Mouse (Mus musculus) G1E (cell line): ENCODE data around the gene Spon1. TPM values are rescaled to one million over a fixed set of nuclear protein-coding genes. Genes with fewer than 3 reads are reported as not detected.

Experiments
- ATAC-seq: 2 replicates; pipeline ENCODE4 v1.8.0; 2016; ENCODE audit warnings: mild to moderate bottlenecking; ENCODE audit not compliant: insufficient number of reproducible peaks, poor library complexity, low FRiP score, severe bottlenecking; ENCODE audit errors: extremely low read depth
- DNase-seq: peaks from one replicate; pipeline ENCODE4 v3.0.0; 2012; ENCODE audit warnings: low spot score
- H3K27me3 ChIP-seq: 2 replicates; pipeline ENCODE4 v1.6.1; 2012; ENCODE audit warnings: mild to moderate bottlenecking, low read length, inconsistent platforms; ENCODE audit not compliant: insufficient read depth
- H3K36me3 ChIP-seq: replicated peaks from 2 replicates; pipeline ENCODE3; 2012; ENCODE audit warnings: mild to moderate bottlenecking, inconsistent platforms
- H3K4me1 ChIP-seq: 2 replicates; pipeline ENCODE4 v1.6.1; 2012; ENCODE audit warnings: low read depth, low read length, inconsistent platforms, mixed read lengths; ENCODE audit not compliant: insufficient read depth
- H3K4me3 ChIP-seq: 2 replicates; pipeline ENCODE4 v1.5.1; 2012; ENCODE audit warnings: low read depth, mild to moderate bottlenecking, inconsistent platforms, low read length, moderate library complexity, mixed read lengths
- H3K9me3 ChIP-seq: replicated peaks from 2 replicates; pipeline ENCODE4 v1.6.1; 2012; ENCODE audit warnings: inconsistent platforms
- CTCF ChIP-seq: IDR thresholded peaks from 2 replicates; pipeline ENCODE4 v1.5.1; 2012; ENCODE audit warnings: low read depth, low read length, inconsistent platforms, mixed read lengths
- GATA1 ChIP-seq: IDR thresholded peaks from 2 replicates; pipeline ENCODE4 v1.6.1; 2012; ENCODE audit warnings: borderline replicate concordance, low read length, inconsistent platforms, mixed read lengths
- GATA2 ChIP-seq: IDR thresholded peaks from 2 replicates; pipeline ENCODE4 v1.6.1; 2012; ENCODE audit warnings: low read depth, low read length, inconsistent platforms, borderline replicate concordance
- POLR2AphosphoS5 ChIP-seq: IDR thresholded peaks from 2 replicates; pipeline ENCODE4 v1.6.1; 2012; ENCODE audit warnings: low read depth, low read length, inconsistent platforms; ENCODE audit not compliant: insufficient replicate concordance
- TAL1 ChIP-seq: conservative IDR thresholded peaks from 2 replicates; pipeline ENCODE4 v1.6.1; 2012; ENCODE audit warnings: low read depth, low read length, inconsistent platforms, mixed read lengths
- polyA plus RNA-seq: library from polyadenylated mRNA; stranded (reverse); fragments of >175 nt; gene quantifications from 2 replicates; pipeline ENCODE4 v1.2.3, GENCODE M21; 2012
- total RNA-seq, 2 experiments: library from RNA; stranded (forward) in 1 of 2; stranded (reverse) in 1 of 2; fragments of 200-1000 nt in 1 of 2; fragments of >200 nt in 1 of 2; fragmentation: Nextera tagmentation in 1 of 2; gene quantifications; 2 replicates each; pipeline ENCODE4 v1.2.3; 2014 to 2017

The Spon1 gene
- total and polyA plus RNA-seq, 3 experiments = 0.05 TPM; not detected in 2

- DNase-seq (no peak), ATAC-seq (no peak)
- TF ChIP-seq GATA1 (no peak), GATA2 (no peak), CTCF (no peak), POLR2AphosphoS5 (no peak), TAL1 (no peak)
- Histone ChIP-seq H3K36me3 (no peaks in the 10 kb centered on the region), H3K27me3 (peaks cover 5% of the 10 kb centered on the region; the same call in 1 of the 2 replicates), H3K4me3 (no peak overlapping the region), H3K9me3 (no peaks in the 10 kb centered on the region), H3K4me1 (no peaks in the 10 kb centered on the region)
These were observed 323.1 kb downstream of the Spon1 start for GRCm38 (mm10) chr7:114088918-114089317.

- H3K36me3 ChIP-seq = no peaks in the 10 kb centered on the region
- no peaks in the 10 kb centered on the region for H3K4me1 ChIP-seq
- H3K9me3 ChIP-seq = no peaks in the 10 kb centered on the region
- H3K4me3 ChIP-seq = no peak overlapping the region
- no peak for ATAC-seq
- H3K27me3 ChIP-seq = peaks cover 5% of the 10 kb centered on the region; the same call in 1 of the 2 replicates
- DNase-seq = no peak
- TF ChIP-seq CTCF (no peak), GATA1 (no peak), TAL1 (no peak)
These were observed 324.4 kb downstream of the Spon1 start for GRCm38 (mm10) chr7:114090231-114090630.

GRCm38 (mm10) chr7:114090892-114091545 is 325.2 kb downstream of the Spon1 start:
- Histone ChIP-seq H3K4me1 (no peaks in the 10 kb centered on the region), H3K4me3 (no peak overlapping the region), H3K36me3 (no peaks in the 10 kb centered on the region), H3K9me3 (no peaks in the 10 kb centered on the region), H3K27me3 (peaks cover 5% of the 10 kb centered on the region; the same call in 1 of the 2 replicates)
- TF ChIP-seq POLR2AphosphoS5 (no peak), TAL1 (no peak), GATA2 (no peak), CTCF (no peak)
- DNase-seq (no peak), ATAC-seq (no peak)
